Mouse (Mus musculus) subcutaneous adipose tissue, adult 2 months (tissue): ENCODE measurements around the gene Calcrl. TPM values are rescaled to one million over a fixed set of nuclear protein-coding genes. Genes with fewer than 3 reads are reported as not detected.

Experiments
- polyA plus RNA-seq: library from polyadenylated mRNA; depleted of rRNA; stranded (reverse); fragments of >200 nt; gene quantifications from 2 replicates; pipeline ENCODE4 v1.2.3, GENCODE M21; 2012; ENCODE audit warnings: low replicate concordance; rRNA removed

Calcrl gene
- polyA plus RNA-seq, result 9.6 and 13.8 TPM in 2 replicates

GRCm38 (mm10) chr2:84425138-84425537 is at the start of gene Calcrl:
TSS of gene Calcrl (minus strand) at chr2:84425411.

Other genes starting within 250 kb of the Calcrl start
- gene Tfpi, start 51.4 kb upstream of the Calcrl start, polyA plus RNA-seq, result 8.7 and 21.1 TPM in 2 replicates
- gene Ctnnd1, start 225.4 kb upstream of the Calcrl start, polyA plus RNA-seq, result 48.1 and 70.2 TPM in 2 replicates
- not detected in 2 replicates for gene Btbd18, start 233.7 kb upstream of the Calcrl start, polyA plus RNA-seq
- 32.7 and 68.5 TPM in 2 replicates for gene Selenoh, start 245.4 kb upstream of the Calcrl start, polyA plus RNA-seq